Mouse (Mus musculus): ENCODE measurements around the gene Bves.
"Not testable (repeated sequence)": the region's sequence is repeated elsewhere in the genome, so short reads cannot be mapped to it uniquely, and the experiment has no call there.

Bves gene

GRCm38 (mm10) chr10:45335434-45336422, at the start of gene Bves:
Gene Bves, plus strand, starts transcription at chr10:45335772.
- no peak for DNase-seq

- DNase-seq, result no peak
Measured at GRCm38 (mm10) chr10:45288351-45288750, 47.2 kb upstream of the Bves start.

- DNase-seq, result no peak
Measured at GRCm38 (mm10) chr10:45289218-45290105, 46.1 kb upstream of the Bves start.

- DNase-seq, result no peak
Measured at GRCm38 (mm10) chr10:45290618-45291017, 45.0 kb upstream of the Bves start.

- not testable (repeated sequence) for DNase-seq
Measured at GRCm38 (mm10) chr10:45292159-45292558, 43.4 kb upstream of the Bves start.

- DNase-seq, result no peak
Measured at GRCm38 (mm10) chr10:45295093-45295492, 40.5 kb upstream of the Bves start.

GRCm38 (mm10) chr10:45298503-45298902, 37.1 kb upstream of the Bves start:
- DNase-seq, result no peak

- DNase-seq, result no peak
Measured at GRCm38 (mm10) chr10:45299509-45299908, 36.1 kb upstream of the Bves start.

GRCm38 (mm10) chr10:45303315-45304036, 32.1 kb upstream of the Bves start:
- no peak for DNase-seq

- no peak for DNase-seq
Measured at GRCm38 (mm10) chr10:45305173-45305572, 30.4 kb upstream of the Bves start.

GRCm38 (mm10) chr10:45311129-45311528, 24.4 kb upstream of the Bves start:
- DNase-seq, result no peak

GRCm38 (mm10) chr10:45311624-45312023, 23.9 kb upstream of the Bves start:
- no peak for DNase-seq

- no peak for DNase-seq
Measured at GRCm38 (mm10) chr10:45314865-45315264, 20.7 kb upstream of the Bves start.

GRCm38 (mm10) chr10:45318922-45319321, 16.6 kb upstream of the Bves start:
- DNase-seq, result no peak

- no peak for DNase-seq
Measured at GRCm38 (mm10) chr10:45320296-45320695, 15.3 kb upstream of the Bves start.

GRCm38 (mm10) chr10:45324159-45324558, 11.4 kb upstream of the Bves start:
- no peak for DNase-seq

GRCm38 (mm10) chr10:45328196-45329000, 7.2 kb upstream of the Bves start:
- DNase-seq, result no peak

- no peak for DNase-seq
Measured at GRCm38 (mm10) chr10:45334925-45335324, 647 bp upstream of the Bves start.

- no peak for DNase-seq
Measured at GRCm38 (mm10) chr10:45339106-45339505, 3.5 kb downstream of the Bves start.

- DNase-seq, result no peak
Measured at GRCm38 (mm10) chr10:45344381-45344780, 8.8 kb downstream of the Bves start.

- DNase-seq, result no peak
Measured at GRCm38 (mm10) chr10:45345217-45345616, 9.6 kb downstream of the Bves start.

GRCm38 (mm10) chr10:45348143-45348542, 12.6 kb downstream of the Bves start:
- not testable (repeated sequence) for DNase-seq
